Mouse (Mus musculus) lung, adult 2 months (tissue): ENCODE measurements around the gene Klhl2.

Experiments used
- CTCF ChIP-seq: fragments of 200-500 bp; IDR thresholded peaks from 2 replicates; pipeline ENCODE4 v1.5.1; 2011; ENCODE audit warnings: mild to moderate bottlenecking, low read length, control low read depth; ENCODE audit not compliant: insufficient read depth
- POLR2A ChIP-seq: fragments of 200-500 bp; IDR thresholded peaks from 2 replicates; pipeline ENCODE4 v1.6.1; 2011; ENCODE audit warnings: low read depth, mild to moderate bottlenecking, control low read depth, low read length, borderline replicate concordance; ENCODE audit errors: extremely low read depth

DNA sequence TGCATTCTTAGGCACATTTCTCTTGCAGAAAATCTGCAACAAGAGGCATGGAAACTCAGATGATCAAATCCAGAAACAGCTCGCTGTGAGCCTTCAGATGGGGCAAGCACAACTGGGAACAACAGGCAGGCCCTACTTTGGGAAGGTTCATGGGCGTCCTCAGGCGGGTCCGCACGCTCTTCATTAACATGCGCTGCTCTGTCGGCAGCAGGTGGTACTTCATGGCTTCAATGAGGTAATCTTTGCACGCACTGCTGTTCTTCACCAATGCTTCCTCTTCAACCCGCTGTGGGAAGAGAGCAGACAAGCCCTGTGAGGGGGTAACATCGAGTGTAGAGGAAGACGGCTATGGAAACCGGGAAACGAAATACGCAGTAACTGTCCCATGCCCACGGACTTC lies 91.9 kb downstream of the Klhl2 start:
- TF ChIP-seq CTCF: no peak
- no peak for TF ChIP-seq POLR2A
